Mouse (Mus musculus): ENCODE measurements around the gene Olfr1306. TPM values are rescaled to one million over a fixed set of nuclear protein-coding genes. Genes with fewer than 3 reads are reported as not detected.

Gene Olfr1306
- not detected for total RNA-seq (2021)
- long read RNA-seq, result 0 reads

DNA sequence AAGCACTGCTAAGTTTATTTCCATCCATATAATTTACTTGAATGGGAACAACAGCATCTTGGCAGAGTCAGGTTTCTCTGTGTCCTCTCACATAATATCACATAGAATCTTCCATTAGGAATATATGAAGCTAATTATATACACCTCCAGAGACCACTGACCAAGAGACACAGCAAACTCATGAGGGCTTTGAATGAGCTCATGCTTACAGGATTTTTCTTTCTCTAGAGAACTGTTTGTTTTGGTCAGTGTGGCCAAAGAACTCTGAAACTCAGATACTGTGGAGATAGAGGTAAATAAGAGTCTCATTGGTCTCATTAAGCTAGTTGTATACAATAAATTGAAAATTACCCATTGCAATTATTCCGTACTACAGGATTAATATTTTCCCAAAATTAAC is at the start of gene Olfr1306:
Olfr1306 (minus strand) TSS at position 101 of the 400 bp plus-strand sequence.
- no peak for DNase-seq (ENCODE audit: low spot score in 2 of 2)

DNA sequence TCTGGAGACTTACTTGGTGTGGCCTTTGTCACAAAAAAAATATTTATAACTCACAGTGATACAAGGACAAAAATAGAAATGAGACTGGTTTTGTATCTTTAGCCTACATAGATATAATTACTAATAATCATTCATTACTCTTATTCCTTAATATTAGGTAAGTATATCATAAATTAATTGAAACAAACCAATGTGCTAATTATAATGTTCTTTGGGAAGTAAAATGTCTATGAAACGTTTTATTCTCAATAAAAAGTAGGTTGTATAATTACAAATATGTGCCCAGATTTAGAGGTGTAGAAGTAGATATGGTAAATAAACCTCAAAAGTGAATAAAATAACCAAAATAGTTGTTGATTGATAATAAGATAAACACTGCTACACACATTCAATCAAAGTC is 48.8 kb upstream of the Olfr1306 start, which contains the start of gene Olfr1308:
Olfr1308 (minus strand) TSS at position 101 of the 400 bp plus-strand sequence.
- no peak for DNase-seq (ENCODE audit: low spot score in 2 of 2)

DNA sequence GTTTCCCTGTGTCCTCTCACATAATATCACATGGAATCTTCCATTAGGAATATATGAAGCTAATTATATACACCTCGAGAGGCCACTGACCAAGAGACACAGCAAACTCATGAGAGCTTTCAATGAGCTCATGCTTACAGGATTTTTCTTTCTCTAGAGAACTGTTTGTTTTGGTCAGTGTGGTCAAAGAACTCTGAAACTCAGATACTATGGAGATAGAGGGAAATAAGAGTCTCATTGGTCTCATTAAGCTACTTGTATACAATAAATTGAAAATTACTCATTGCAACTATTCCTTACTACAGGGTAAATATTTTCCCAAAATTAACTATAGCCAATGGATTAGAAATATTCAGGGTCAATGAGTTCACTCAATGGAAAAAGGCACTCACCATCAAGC is 33.3 kb upstream of the Olfr1306 start, which contains the start of gene Olfr1307:
Olfr1307 (minus strand) TSS at position 101 of the 400 bp plus-strand sequence.
- no peak for DNase-seq (ENCODE audit: low spot score in 2 of 2)

DNA sequence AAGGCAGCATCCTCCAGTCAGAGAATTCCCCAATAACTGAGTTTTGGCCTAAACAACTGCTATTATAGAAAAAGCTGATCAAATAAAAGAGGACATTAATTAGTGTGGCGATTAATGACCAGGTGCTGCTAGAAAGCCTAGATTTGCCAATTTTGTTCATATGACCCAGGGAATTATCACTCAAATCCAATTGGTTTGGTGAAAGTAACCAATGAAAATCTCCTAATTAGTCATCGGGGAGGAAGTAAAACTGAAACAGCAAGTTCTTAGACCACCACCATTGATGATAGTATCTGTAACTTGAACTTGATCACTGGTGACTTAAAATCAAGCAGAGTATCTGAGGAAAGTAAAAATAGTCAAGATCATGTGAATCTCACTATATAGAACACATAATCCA is 39.0 kb downstream of the Olfr1306 start, which contains the start of gene Olfr1305:
Olfr1305 (minus strand) TSS at position 101 of the 400 bp plus-strand sequence.
- no peak for DNase-seq (ENCODE audit: low spot score in 2 of 2)

Other genes starting within 250 kb of the Olfr1306 start
- not detected for gene Olfr1301, start 165.3 kb downstream of the Olfr1306 start, total RNA-seq (2021)
- not detected for gene Olfr1302, start 138.8 kb downstream of the Olfr1306 start, total RNA-seq (2021)
- gene Olfr1303, start 95.9 kb downstream of the Olfr1306 start, total RNA-seq (2021), result not detected
- not detected for gene Olfr1305, start 39.1 kb downstream of the Olfr1306 start, total RNA-seq (2021)
- gene Olfr1307, start 33.2 kb upstream of the Olfr1306 start, total RNA-seq (2021), result under 1 TPM; 0.02 to 0.04 TPM
- gene Olfr1308, start 48.7 kb upstream of the Olfr1306 start, total RNA-seq (2021), result not detected
- not detected for gene Olfr1309, start 74.0 kb upstream of the Olfr1306 start, total RNA-seq (2021)
- not detected for gene Olfr1310, start 96.4 kb upstream of the Olfr1306 start, total RNA-seq (2021)
- gene Olfr1311, start 108.1 kb upstream of the Olfr1306 start, total RNA-seq (2021), result not detected
- not detected for gene Olfr1312, start 134.0 kb upstream of the Olfr1306 start, total RNA-seq (2021)
- gene Olfr1313, start 161.6 kb upstream of the Olfr1306 start, total RNA-seq (2021), result not detected
- not detected for gene Olfr1314, start 180.5 kb upstream of the Olfr1306 start, total RNA-seq (2021)
- not detected for gene Olfr1315-ps1, start 199.2 kb upstream of the Olfr1306 start, total RNA-seq (2021)
- gene Olfr1316, start 218.7 kb upstream of the Olfr1306 start, total RNA-seq (2021), result not detected
- not detected for gene Olfr1317, start 224.1 kb upstream of the Olfr1306 start, total RNA-seq (2021)
- not detected for gene Olfr1318, start 237.9 kb upstream of the Olfr1306 start, total RNA-seq (2021)